Mouse (Mus musculus): ENCODE data around the gene AI837181. TPM values are rescaled to one million over a fixed set of nuclear protein-coding genes. Genes with fewer than 3 reads are reported as not detected.

AI837181 gene
- total RNA-seq, 2 experiments from 2014 or later = 34.0 to 38.0 TPM

DNA sequence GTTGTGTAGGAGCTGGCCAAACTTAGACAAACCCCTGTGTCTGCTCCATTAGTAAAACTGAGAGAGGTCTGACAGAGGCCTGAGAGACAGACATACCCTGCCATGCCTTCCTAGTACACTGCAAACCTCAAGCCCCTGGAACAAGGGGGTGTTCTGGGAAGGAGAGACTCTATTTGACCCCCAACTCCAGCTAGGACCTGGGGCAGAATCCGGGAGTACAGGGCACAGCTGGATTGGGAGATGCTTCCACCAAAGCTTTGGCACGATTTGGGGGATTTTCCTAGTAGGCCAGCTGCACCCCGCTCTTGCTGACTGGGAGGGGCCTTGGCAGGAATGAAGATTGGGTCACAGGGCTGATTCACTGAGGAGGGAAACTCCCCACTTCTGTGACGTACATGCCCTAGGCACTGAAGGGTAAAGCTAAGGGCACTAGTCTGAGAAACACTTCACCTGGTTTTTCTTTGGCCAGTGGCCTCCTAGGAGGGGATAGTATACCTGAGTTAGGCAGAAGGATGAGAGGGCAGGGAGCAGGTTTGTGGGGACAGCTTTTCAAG is 7.0 kb downstream of the AI837181 start:
- TF ChIP-seq CTCF (IDR thresholded peaks at IDR 0.05) = no peak
- intact Hi-C loops (cut with DNase I) = no loop called here
- Histone ChIP-seq H3K4me3 (no peak overlapping the region), H3K27ac (peak overlapping the region; percentile 71)
- peak; percentile 59 for DNase-seq

DNA sequence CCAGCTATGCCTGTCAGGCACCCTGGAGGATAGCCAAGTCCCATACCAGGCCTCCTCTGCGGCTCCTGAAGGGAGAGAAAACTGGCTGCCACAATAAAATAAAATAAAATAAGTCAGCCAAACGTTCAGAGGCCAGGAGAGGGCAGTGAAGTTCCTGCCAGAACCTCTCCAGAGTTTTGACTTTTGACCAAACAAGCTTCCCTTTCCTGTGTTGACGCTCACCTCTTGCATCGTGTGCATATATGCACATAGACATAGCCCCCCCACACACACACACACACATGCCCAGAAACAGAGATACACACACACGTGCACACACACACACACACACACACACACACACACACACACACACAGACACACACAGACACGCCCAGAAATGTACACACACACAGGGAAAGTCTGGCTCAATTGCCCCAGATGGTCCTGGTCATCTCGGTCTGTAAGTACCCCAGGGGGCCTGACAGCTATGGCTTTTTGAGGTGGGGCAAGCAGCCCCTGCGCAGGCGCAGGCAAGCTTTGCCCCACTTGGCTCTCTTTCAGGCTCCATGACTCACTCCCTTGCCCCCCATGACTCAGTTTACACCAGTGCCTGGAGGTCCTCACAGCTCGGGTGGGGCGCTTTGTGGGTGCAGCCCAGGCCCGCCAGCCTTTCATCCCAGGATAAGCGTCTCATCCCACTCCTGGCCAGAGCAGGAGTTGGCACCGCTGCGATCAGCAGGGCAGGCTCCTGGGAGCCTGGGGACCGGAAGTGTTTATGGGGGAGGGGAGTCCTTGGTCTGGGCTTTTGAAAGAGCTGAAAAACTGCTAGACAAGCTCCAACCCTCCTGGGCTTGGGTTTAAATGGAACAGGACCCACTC is 8.3 kb downstream of the AI837181 start:
- Histone ChIP-seq H3K27ac (peak overlapping the region; percentile 75), H3K4me3 (peak overlapping the region; percentile 66)
- TF ChIP-seq CTCF (IDR thresholded peaks at IDR 0.05) = peak; percentile 56
- intact Hi-C loops (cut with DNase I) = no loop called here
- DNase-seq = peak; percentile 64

DNA sequence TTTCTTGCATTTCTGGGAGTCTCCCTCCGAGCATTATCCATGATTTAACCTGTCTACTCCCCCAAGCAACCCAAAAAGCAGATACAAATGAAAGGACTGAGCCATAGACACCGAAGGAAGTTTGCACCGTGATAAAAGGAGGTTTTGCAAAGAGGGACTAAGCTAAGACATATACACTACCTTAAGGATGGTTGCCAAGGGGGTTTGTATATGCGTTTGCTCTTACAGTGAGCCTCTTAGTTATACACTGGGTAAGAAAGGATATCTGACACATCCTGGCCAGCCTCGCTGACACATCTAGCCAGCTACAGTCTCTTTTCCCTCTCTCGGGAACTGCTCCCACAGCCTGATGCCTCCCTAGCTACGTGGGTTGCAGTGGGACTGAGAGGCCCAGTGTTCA is 9.0 kb downstream of the AI837181 start:
- Histone ChIP-seq H3K4me3 (no peak overlapping the region), H3K27ac (peak overlapping the region; percentile 75)
- intact Hi-C loops (cut with DNase I) = no loop called here
- TF ChIP-seq CTCF (IDR thresholded peaks at IDR 0.05) = no peak
- no peak for DNase-seq

GRCm38 (mm10) chr19:5444371-5444908 is 19.5 kb downstream of the AI837181 start:
- no peak for DNase-seq
- no peak for TF ChIP-seq CTCF (IDR thresholded peaks at IDR 0.05)
- intact Hi-C loops (cut with DNase I) = no loop called here
- no peak overlapping the region for H3K27ac ChIP-seq
- no peak overlapping the region for H3K4me3 ChIP-seq

GRCm38 (mm10) chr19:5444954-5445353 is 20.0 kb downstream of the AI837181 start:
- H3K4me3 ChIP-seq = no peak overlapping the region
- TF ChIP-seq CTCF (IDR thresholded peaks at IDR 0.05) = no peak
- DNase-seq = no peak
- intact Hi-C loops (cut with DNase I) = no loop called here
- no peak overlapping the region for H3K27ac ChIP-seq

DNA sequence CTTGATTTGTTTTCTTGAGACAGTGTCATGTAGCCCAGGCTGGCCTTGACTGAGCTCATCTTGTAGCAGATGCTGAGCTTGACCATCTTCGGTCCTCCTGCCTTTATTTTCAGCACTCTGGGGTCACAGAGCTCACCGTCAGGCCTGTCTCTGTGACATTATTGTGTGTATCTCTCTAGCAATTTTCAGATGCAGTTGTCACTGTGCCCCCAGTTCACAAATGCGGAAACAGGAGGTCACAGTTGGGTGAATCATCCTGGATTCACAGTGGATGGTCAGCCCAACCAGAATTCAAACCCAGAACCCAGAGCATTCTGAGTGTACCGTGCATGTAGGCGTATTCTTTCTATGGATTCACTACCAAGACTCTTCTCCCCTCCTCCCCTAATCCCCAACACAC is 20.8 kb downstream of the AI837181 start:
- Histone ChIP-seq H3K4me3 (no peak overlapping the region), H3K27ac (no peak overlapping the region)
- DNase-seq = no peak
- TF ChIP-seq CTCF (IDR thresholded peaks at IDR 0.05) = no peak
- intact Hi-C loops (cut with DNase I) = no loop called here

- no peak for TF ChIP-seq CTCF (IDR thresholded peaks at IDR 0.05)
- no peak within 1 kb of the TSS for H3K27ac ChIP-seq
- DNase-seq = peak; percentile 72
- intact Hi-C loops (cut with DNase I) = no loop called here
- peak within 1 kb of the TSS; percentile 70 for H3K4me3 ChIP-seq
These were observed 22.8 kb downstream of the AI837181 start, which contains the start of gene Fosl1 for GRCm38 (mm10) chr19:5447515-5448353. Gene Fosl1 (plus strand): TSS chr19:5447547.

GRCm38 (mm10) chr19:5448354-5449150 is 23.6 kb downstream of the AI837181 start:
- Histone ChIP-seq H3K27ac (no peak overlapping the region), H3K4me3 (peak overlapping the region; percentile 70)
- no peak for TF ChIP-seq CTCF (IDR thresholded peaks at IDR 0.05)
- peak; percentile 43 for DNase-seq
- intact Hi-C loops (cut with DNase I) = no loop called here

DNA sequence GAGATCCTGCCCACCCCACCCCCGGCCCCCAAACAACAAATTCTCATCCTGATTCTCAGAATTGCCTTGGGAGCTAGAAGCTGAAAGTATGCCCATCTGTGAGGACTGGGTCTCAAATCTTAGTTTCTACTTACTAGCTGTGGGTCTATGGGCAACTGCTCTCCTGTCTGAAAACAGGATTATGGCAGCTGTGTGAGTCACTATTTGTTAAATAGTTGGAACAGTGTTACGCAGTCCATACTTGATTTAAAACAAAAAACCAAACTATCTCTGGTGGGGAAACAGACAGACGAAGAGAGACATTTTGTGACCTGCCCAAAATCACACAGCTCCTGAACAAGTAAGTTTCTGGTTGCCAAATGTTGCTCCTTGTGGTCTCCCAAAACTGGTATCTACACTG is 24.7 kb downstream of the AI837181 start:
- TF ChIP-seq CTCF (IDR thresholded peaks at IDR 0.05) = no peak
- Histone ChIP-seq H3K4me3 (no peak overlapping the region), H3K27ac (no peak overlapping the region)
- no peak for DNase-seq
- intact Hi-C loops (cut with DNase I) = no loop called here

DNA sequence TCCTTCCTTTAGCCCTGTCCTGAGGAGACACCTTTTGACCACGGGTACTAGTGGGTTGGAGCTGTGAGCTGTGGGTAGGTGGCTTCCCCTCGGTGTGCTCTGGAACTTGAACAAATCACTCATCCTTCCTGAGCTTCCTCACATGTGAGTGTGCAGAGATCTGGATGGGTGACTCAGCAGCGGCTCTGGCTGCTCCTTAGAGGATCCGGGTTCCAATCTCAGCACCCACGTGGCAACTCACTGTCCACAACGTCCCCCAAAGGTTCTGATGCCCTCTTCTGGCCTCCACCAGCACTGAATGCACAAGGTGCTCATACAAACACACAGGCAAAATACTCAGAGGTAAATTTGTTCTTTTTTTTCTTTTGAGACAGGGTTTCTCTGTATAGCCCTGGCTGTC is 26.8 kb downstream of the AI837181 start:
- H3K27ac ChIP-seq = no peak overlapping the region
- H3K4me3 ChIP-seq = no peak overlapping the region
- no peak for DNase-seq
- intact Hi-C loops (cut with DNase I) = no loop called here
- no peak for TF ChIP-seq CTCF (IDR thresholded peaks at IDR 0.05)

DNA sequence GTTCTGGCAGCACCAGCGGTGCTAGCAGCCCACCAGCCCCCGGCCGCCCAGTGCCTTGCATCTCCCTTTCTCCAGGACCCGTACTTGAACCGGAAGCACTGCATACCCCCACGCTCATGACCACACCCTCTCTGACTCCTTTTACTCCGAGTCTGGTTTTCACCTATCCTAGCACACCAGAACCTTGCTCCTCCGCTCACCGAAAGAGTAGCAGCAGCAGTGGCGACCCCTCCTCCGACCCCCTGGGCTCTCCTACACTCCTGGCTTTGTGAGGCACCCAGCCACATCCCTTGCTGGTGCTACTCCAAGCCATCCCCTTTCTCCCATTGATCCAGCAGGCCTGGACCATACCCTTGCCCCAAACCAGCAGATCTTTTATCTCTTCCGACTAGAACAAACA is 30.1 kb downstream of the AI837181 start:
- DNase-seq = no peak
- no peak for TF ChIP-seq CTCF (IDR thresholded peaks at IDR 0.05)
- H3K27ac ChIP-seq = peak overlapping the region; percentile 97
- intact Hi-C loops (cut with DNase I) = no loop called here
- peak overlapping the region; percentile 89 for H3K4me3 ChIP-seq

- no peak for DNase-seq
- peak overlapping the region; percentile 97 for H3K27ac ChIP-seq
- intact Hi-C loops (cut with DNase I) = no loop called here
- H3K4me3 ChIP-seq = peak overlapping the region; percentile 89
- no peak for TF ChIP-seq CTCF (IDR thresholded peaks at IDR 0.05)
These were observed 30.6 kb downstream of the AI837181 start for GRCm38 (mm10) chr19:5455568-5455967.

All from gastrocnemius, adult 2 months (tissue).